Mouse (Mus musculus): ENCODE measurements around the gene Skint7. TPM values are rescaled to one million over a fixed set of nuclear protein-coding genes. Genes with fewer than 3 reads are reported as not detected.
"Not testable (repeated sequence)": the region's sequence is repeated elsewhere in the genome, so short reads cannot be mapped to it uniquely, and the experiment has no call there.

The Skint7 gene
- polyA plus RNA-seq (2014; fragmentation: Nextera tagmentation; extraction: Ambion mirVana): not detected in 2 replicates

GRCm38 (mm10) chr4:111972623-111973022 lies at the start of gene Skint7:
TSS of gene Skint7 (plus strand) at chr4:111972923.
- H3K4me3 ChIP-seq (ENCODE audit: control insufficient read depth in 1 of 2, insufficient read depth in 1 of 2, low read depth in 1 of 2, low read length in 2 of 2): no peak within 1 kb of the TSS
- H3K4me1 ChIP-seq (ENCODE audit: control insufficient read depth in 2 of 2, insufficient read depth in 2 of 2, low read length in 2 of 2): no peaks in the 10 kb centered on the region
- ATAC-seq (ENCODE audit: insufficient number of reproducible peaks, insufficient read depth, low FRiP score, low read depth): no peak
- 76% methylated on average over 1 of the region's 1 CpGs for WGBS
- no peak within 1 kb of the TSS for H3K4me2 ChIP-seq (ENCODE audit: low read length)
- no peaks in the 10 kb centered on the region for H3K36me3 ChIP-seq (ENCODE audit: control insufficient read depth, insufficient read depth, low read length)
- no peaks in the 10 kb centered on the region for H3K27me3 ChIP-seq (ENCODE audit: control insufficient read depth, insufficient read depth, low read length)
- no peaks in the 10 kb centered on the region for H3K9me3 ChIP-seq (ENCODE audit: control insufficient read depth, low read length)
- no peak within 1 kb of the TSS for H3K9ac ChIP-seq (ENCODE audit: low read length)
- no peak within 1 kb of the TSS for H3K27ac ChIP-seq (replicated peaks in 1 of 2; ENCODE audit: control insufficient read depth in 1 of 2, insufficient read depth in 1 of 2, low read depth in 2 of 2, low read length in 2 of 2)

DNA sequence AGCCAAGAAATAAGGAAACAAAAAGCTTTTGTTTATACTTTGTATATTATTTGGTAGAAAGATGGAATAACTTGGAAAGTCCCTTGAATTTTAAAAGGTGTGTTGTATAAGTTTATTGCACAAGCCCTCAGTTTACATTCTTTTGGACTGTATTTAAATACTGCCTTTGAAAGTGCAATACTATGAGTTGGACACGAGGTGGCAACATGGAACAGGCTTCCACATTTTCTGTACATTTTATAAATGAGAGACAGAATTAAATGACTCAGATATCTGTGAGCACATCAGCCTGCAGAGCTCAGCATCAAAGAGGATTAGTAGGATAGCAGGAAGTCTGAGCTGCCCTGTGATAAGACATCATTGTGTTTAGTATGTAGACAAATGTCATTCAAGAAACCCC lies 11.4 kb upstream of the Skint7 start:
- Histone ChIP-seq H3K36me3 (ENCODE audit: control insufficient read depth, insufficient read depth, low read length) (no peaks in the 10 kb centered on the region), H3K9me3 (ENCODE audit: control insufficient read depth, low read length) (no peaks in the 10 kb centered on the region), H3K9ac (ENCODE audit: low read length) (no peak overlapping the region), H3K27me3 (ENCODE audit: control insufficient read depth, insufficient read depth, low read length) (no peaks in the 10 kb centered on the region), H3K4me2 (ENCODE audit: low read length) (no peak overlapping the region), H3K4me3 (ENCODE audit: control insufficient read depth in 1 of 2, insufficient read depth in 1 of 2, low read depth in 1 of 2, low read length in 2 of 2) (no peak overlapping the region), H3K4me1 (ENCODE audit: control insufficient read depth in 2 of 2, insufficient read depth in 2 of 2, low read length in 2 of 2) (no peaks in the 10 kb centered on the region), H3K27ac (replicated peaks in 1 of 2; ENCODE audit: control insufficient read depth in 1 of 2, insufficient read depth in 1 of 2, low read depth in 2 of 2, low read length in 2 of 2) (no peak overlapping the region)
- ATAC-seq (ENCODE audit: insufficient number of reproducible peaks, insufficient read depth, low FRiP score, low read depth): no peak
- 17% methylated on average over 1 of the region's 1 CpGs for WGBS

DNA sequence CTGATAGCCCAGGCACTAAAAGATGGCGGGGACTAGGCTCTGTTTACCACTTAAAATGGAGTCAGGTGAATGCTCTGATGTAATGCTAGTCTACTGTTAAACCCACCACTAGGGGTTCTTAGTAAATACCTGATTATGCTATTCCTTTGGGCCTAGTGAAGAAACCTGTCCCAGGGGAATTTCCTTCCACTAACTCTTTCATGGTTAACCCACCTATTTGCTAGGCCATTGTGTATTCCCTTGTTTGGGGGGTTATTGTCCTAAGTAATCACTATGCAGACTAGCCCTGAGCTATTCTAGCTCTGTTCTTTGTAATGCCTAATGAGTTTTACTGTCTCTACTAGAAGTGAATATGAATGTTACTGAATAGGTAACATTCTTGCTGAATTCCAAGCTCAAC lies 9.5 kb upstream of the Skint7 start:
- H3K9ac ChIP-seq (ENCODE audit: low read length); H3K4me1 ChIP-seq (ENCODE audit: control insufficient read depth in 2 of 2, insufficient read depth in 2 of 2, low read length in 2 of 2); ATAC-seq (ENCODE audit: insufficient number of reproducible peaks, insufficient read depth, low FRiP score, low read depth); H3K27me3 ChIP-seq (ENCODE audit: control insufficient read depth, insufficient read depth, low read length); H3K4me3 ChIP-seq (ENCODE audit: control insufficient read depth in 1 of 2, insufficient read depth in 1 of 2, low read depth in 1 of 2, low read length in 2 of 2); H3K27ac ChIP-seq (replicated peaks in 1 of 2; ENCODE audit: control insufficient read depth in 1 of 2, insufficient read depth in 1 of 2, low read depth in 2 of 2, low read length in 2 of 2); H3K9me3 ChIP-seq (ENCODE audit: control insufficient read depth, low read length); H3K4me2 ChIP-seq (ENCODE audit: low read length); H3K36me3 ChIP-seq (ENCODE audit: control insufficient read depth, insufficient read depth, low read length): not testable (repeated sequence)
- 55% methylated on average over 1 of the region's 1 CpGs for WGBS

DNA sequence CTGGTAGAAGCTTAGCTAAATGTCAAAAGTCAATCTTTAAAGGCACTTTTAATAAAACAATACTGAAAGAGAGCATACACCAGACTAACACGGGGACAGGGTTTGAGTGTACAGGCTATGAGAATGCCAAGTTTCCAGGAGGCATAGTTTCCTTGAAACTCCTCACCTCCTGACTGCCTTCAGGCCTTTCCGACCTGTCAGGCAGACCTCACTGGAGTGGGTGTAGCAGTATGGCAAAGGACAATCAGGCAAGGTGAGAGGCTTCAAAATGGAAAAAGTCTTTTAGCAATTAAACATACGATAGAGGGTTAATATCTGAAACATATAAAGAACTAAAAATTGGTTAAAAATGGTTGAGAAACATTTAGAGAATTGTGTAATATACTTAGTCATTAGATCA lies 9.1 kb upstream of the Skint7 start:
- H3K27ac ChIP-seq (replicated peaks in 1 of 2; ENCODE audit: control insufficient read depth in 1 of 2, insufficient read depth in 1 of 2, low read depth in 2 of 2, low read length in 2 of 2): no peak overlapping the region
- H3K27me3 ChIP-seq (ENCODE audit: control insufficient read depth, insufficient read depth, low read length): no peaks in the 10 kb centered on the region
- H3K9me3 ChIP-seq (ENCODE audit: control insufficient read depth, low read length): no peaks in the 10 kb centered on the region
- 64% methylated on average over 3 of the region's 3 CpGs for WGBS
- no peak overlapping the region for H3K4me3 ChIP-seq (ENCODE audit: control insufficient read depth in 1 of 2, insufficient read depth in 1 of 2, low read depth in 1 of 2, low read length in 2 of 2)
- H3K4me2 ChIP-seq (ENCODE audit: low read length): no peak overlapping the region
- H3K4me1 ChIP-seq (ENCODE audit: control insufficient read depth in 2 of 2, insufficient read depth in 2 of 2, low read length in 2 of 2): no peaks in the 10 kb centered on the region
- no peak overlapping the region for H3K9ac ChIP-seq (ENCODE audit: low read length)
- no peaks in the 10 kb centered on the region for H3K36me3 ChIP-seq (ENCODE audit: control insufficient read depth, insufficient read depth, low read length)
- no peak for ATAC-seq (ENCODE audit: insufficient number of reproducible peaks, insufficient read depth, low FRiP score, low read depth)

- ATAC-seq (ENCODE audit: insufficient number of reproducible peaks, insufficient read depth, low FRiP score, low read depth): no peak
- no peaks in the 10 kb centered on the region for H3K27me3 ChIP-seq (ENCODE audit: control insufficient read depth, insufficient read depth, low read length)
- no peak within 1 kb of the TSS for H3K4me3 ChIP-seq (ENCODE audit: control insufficient read depth in 1 of 2, insufficient read depth in 1 of 2, low read depth in 1 of 2, low read length in 2 of 2)
- H3K4me2 ChIP-seq (ENCODE audit: low read length): no peak within 1 kb of the TSS
- H3K9me3 ChIP-seq (ENCODE audit: control insufficient read depth, low read length): no peaks in the 10 kb centered on the region
- H3K36me3 ChIP-seq (ENCODE audit: control insufficient read depth, insufficient read depth, low read length): no peaks in the 10 kb centered on the region
- no peaks in the 10 kb centered on the region for H3K4me1 ChIP-seq (ENCODE audit: control insufficient read depth in 2 of 2, insufficient read depth in 2 of 2, low read length in 2 of 2)
- H3K27ac ChIP-seq (replicated peaks in 1 of 2; ENCODE audit: control insufficient read depth in 1 of 2, insufficient read depth in 1 of 2, low read depth in 2 of 2, low read length in 2 of 2): no peak within 1 kb of the TSS
- no peak within 1 kb of the TSS for H3K9ac ChIP-seq (ENCODE audit: low read length)
Measured at GRCm38 (mm10) chr4:112005969-112006368, 33.2 kb downstream of the Skint7 start, which contains the start of gene Skint1. TSS of gene Skint1 (plus strand) at chr4:112006269.

Other genes with a start within 250 kb of the Skint7 start
- 0.14 TPM in 1 of 2 replicates, not detected in the other for gene Slc5a9, start 70.0 kb upstream of the Skint7 start, polyA plus RNA-seq (2014; fragmentation: Nextera tagmentation; extraction: Ambion mirVana)
- gene Skint8, start 53.5 kb upstream of the Skint7 start, polyA plus RNA-seq (2014; fragmentation: Nextera tagmentation; extraction: Ambion mirVana): not detected in 2 replicates
- gene Skint1, start 33.3 kb downstream of the Skint7 start, polyA plus RNA-seq (2014; fragmentation: Nextera tagmentation; extraction: Ambion mirVana): not detected in 2 replicates
- not detected in 2 replicates for gene Skint4, start 99.1 kb downstream of the Skint7 start, polyA plus RNA-seq (2014; fragmentation: Nextera tagmentation; extraction: Ambion mirVana)

All from heart, embryonic 14.5 days (tissue).